Mouse (Mus musculus): Measurements from ENCODE around the gene Fignl2. TPM values are rescaled to one million over a fixed set of nuclear protein-coding genes. Genes with fewer than 3 reads are reported as not detected.

Fignl2 gene
- total and polyA plus RNA-seq, 3 experiments = not detected

DNA sequence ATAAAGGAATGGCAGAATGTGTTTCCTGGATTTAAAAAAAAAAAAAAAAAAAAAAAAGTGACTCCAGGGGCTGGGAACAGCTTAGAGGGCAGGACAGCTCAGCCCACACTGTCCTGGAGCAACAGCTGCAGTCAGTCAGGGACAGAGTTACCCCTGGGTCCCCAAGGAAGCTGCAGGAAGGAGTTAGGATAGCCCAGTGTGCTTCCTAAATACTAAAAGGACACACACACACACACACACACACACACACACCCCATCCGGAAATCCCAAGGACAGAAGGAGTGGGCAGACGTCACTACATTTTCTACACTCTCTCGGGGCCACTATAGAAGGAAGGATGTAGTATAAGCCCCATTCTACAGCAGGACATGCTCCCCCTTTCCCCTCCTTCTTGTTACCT, 10.3 kb downstream of the Fignl2 start:
- Histone ChIP-seq H3K9me3 (replicated peaks; ENCODE audit: insufficient read depth, low read length) (no peaks in the 10 kb centered on the region), H3K79me2 (ENCODE audit: control insufficient read depth, insufficient read depth, low read length, poor library complexity) (no peaks in the 10 kb centered on the region), H3K27ac (ENCODE audit: control insufficient read depth, low read depth, low read length) (no peak overlapping the region), H3K4me1 (ENCODE audit: control insufficient read depth in 1 of 2, insufficient read depth in 2 of 2, low read length in 2 of 2) (no peaks in the 10 kb centered on the region), H3K27me3 (ENCODE audit: control insufficient read depth in 1 of 2, insufficient read depth in 2 of 2, low read length in 2 of 2) (peaks cover 8 to 20% of the 10 kb centered on the region in 2 experiments), H3K36me3 (ENCODE audit: control insufficient read depth in 1 of 2, insufficient read depth in 2 of 2, low read length in 2 of 2) (no peaks in the 10 kb centered on the region), H3K9ac (ENCODE audit: control insufficient read depth, low read depth, low read length, poor library complexity, severe bottlenecking) (no peak overlapping the region), H3K4me3 (ENCODE audit: control insufficient read depth in 1 of 2, insufficient read depth in 1 of 2, low read depth in 2 of 2, low read length in 2 of 2) (no peak overlapping the region)
- TF ChIP-seq USF1 (IDR thresholded peaks at IDR 0.05; ENCODE audit: low read depth, low read length) = no peak
- TF ChIP-seq MEF2A (IDR thresholded peaks at IDR 0.05; ENCODE audit: extremely low read depth, insufficient replicate concordance, low read depth, low read length, poor library complexity, severe bottlenecking) = no peak
- TF ChIP-seq GATA1 (IDR thresholded peaks at IDR 0.05; ENCODE audit: low read depth, low read length) = no peak
- no peak for TF ChIP-seq RAD21 (IDR thresholded peaks at IDR 0.05; ENCODE audit: low read depth, low read length)
- TF ChIP-seq ZKSCAN1 (IDR thresholded peaks at IDR 0.05; ENCODE audit: low read depth, low read length) = no peak
- no peak for TF ChIP-seq BHLHE40 (IDR thresholded peaks at IDR 0.05; ENCODE audit: borderline replicate concordance, low read depth, low read length)
- no peak for TF ChIP-seq POLR2AphosphoS5 (IDR thresholded peaks at IDR 0.05; ENCODE audit: borderline replicate concordance, low read depth, low read length)
- no peak for TF ChIP-seq SIN3A (IDR thresholded peaks at IDR 0.05; ENCODE audit: low read length)
- TF ChIP-seq JUND (IDR thresholded peaks at IDR 0.05; ENCODE audit: low read depth, low read length) = no peak
- no peak for TF ChIP-seq NELFE (IDR thresholded peaks at IDR 0.05; ENCODE audit: low read depth, low read length)
- TF ChIP-seq MAFK (IDR thresholded peaks at IDR 0.05; ENCODE audit: borderline replicate concordance, low read depth, low read length) = no peak
- no peak for TF ChIP-seq RCOR1 (IDR thresholded peaks at IDR 0.05; ENCODE audit: low read depth, low read length)
- no peak for TF ChIP-seq MYC (IDR thresholded peaks at IDR 0.05; ENCODE audit: low read depth, low read length)
- no peak for TF ChIP-seq SMC3 (IDR thresholded peaks at IDR 0.05; ENCODE audit: low read depth, low read length)
- no peak for TF ChIP-seq CHD1 (IDR thresholded peaks at IDR 0.05; ENCODE audit: low read depth, low read length)
- TF ChIP-seq KAT2A (conservative IDR thresholded peaks at IDR 0.05; ENCODE audit: low read depth, low read length) = no peak
- TF ChIP-seq MXI1 (IDR thresholded peaks at IDR 0.05; ENCODE audit: low read depth, low read length) = no peak
- no peak for TF ChIP-seq MYB (IDR thresholded peaks at IDR 0.05; ENCODE audit: low read depth, low read length)
- DNase-seq (ENCODE audit: low read depth, low spot score) = no peak

DNA sequence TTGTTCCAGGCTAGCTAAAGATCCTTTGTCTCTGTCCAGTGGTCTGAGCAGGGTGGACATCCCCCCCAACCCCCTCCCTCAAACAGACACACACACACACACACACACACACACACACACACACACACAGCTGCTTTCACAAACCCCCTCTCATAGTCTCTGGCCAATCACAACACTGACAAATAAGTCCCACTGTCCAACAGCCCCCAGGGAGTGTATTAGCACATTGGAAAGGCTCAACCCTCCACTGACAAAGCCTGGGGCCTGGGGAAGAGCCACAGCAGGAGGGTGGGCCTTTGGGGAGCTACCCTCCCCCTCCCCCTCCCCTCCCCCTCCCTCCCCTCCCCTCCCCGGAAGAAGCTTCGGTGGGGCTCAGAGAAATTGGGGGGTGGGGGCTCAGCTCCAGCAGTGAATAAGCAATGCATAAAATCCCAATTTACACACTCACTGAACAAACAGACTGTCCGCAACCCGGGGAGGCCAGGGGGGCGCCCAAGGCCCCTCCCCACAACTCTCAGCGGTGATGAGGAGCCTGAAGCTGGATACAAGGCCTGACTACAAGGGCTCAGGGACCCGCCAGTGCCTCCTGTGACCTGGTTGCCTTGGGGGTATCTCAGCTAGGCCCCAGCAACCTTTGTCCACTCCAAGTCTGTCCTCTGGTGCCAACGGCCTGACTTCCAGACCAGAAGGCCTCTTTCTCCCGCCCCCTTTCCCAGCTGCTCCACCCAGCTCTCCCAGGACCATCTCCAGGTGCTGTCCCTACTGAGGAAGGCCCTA, 11.3 kb downstream of the Fignl2 start:
- no peak overlapping the region for H3K9ac ChIP-seq (ENCODE audit: control insufficient read depth, low read depth, low read length, poor library complexity, severe bottlenecking)
- TF ChIP-seq RAD21 (IDR thresholded peaks at IDR 0.05; ENCODE audit: low read depth, low read length) (no peak), POLR2A (IDR thresholded peaks at IDR 0.05; ENCODE audit: control insufficient read depth in 1 of 2, insufficient read depth in 1 of 2, low read depth in 1 of 2, low read length in 2 of 2, poor library complexity in 1 of 2) (no peak), EP300 (IDR thresholded peaks at IDR 0.05; ENCODE audit: low read depth in 1 of 2, low read length in 2 of 2) (no peak), MAFK (IDR thresholded peaks at IDR 0.05; ENCODE audit: borderline replicate concordance, low read depth, low read length) (no peak), MEF2A (IDR thresholded peaks at IDR 0.05; ENCODE audit: extremely low read depth, insufficient replicate concordance, low read depth, low read length, poor library complexity, severe bottlenecking) (no peak), POLR2AphosphoS5 (IDR thresholded peaks at IDR 0.05; ENCODE audit: borderline replicate concordance, low read depth, low read length) (no peak), ZNF384 (IDR thresholded peaks at IDR 0.05; ENCODE audit: low read depth, low read length) (no peak), MXI1 (IDR thresholded peaks at IDR 0.05; ENCODE audit: low read depth, low read length) (no peak), NELFE (IDR thresholded peaks at IDR 0.05; ENCODE audit: low read depth, low read length) (no peak), ZC3H11A (IDR thresholded peaks at IDR 0.05; ENCODE audit: low read depth, low read length) (no peak), CTCF (IDR thresholded peaks at IDR 0.05 in 2 of 3, conservative IDR thresholded peaks at IDR 0.05 in 1 of 3; ENCODE audit: control insufficient read depth in 1 of 3, insufficient read depth in 1 of 3, low read depth in 2 of 3, low read length in 3 of 3, poor library complexity in 1 of 3, severe bottlenecking in 1 of 3) (no peak), GABPA (IDR thresholded peaks at IDR 0.05; ENCODE audit: low read depth, low read length) (no peak), RCOR1 (IDR thresholded peaks at IDR 0.05; ENCODE audit: low read depth, low read length) (no peak), KAT2A (conservative IDR thresholded peaks at IDR 0.05; ENCODE audit: low read depth, low read length) (no peak)
- no peaks in the 10 kb centered on the region for H3K36me3 ChIP-seq (ENCODE audit: control insufficient read depth in 1 of 2, insufficient read depth in 2 of 2, low read length in 2 of 2)
- H3K9me3 ChIP-seq (replicated peaks; ENCODE audit: insufficient read depth, low read length) = no peaks in the 10 kb centered on the region
- DNase-seq (ENCODE audit: low read depth, low spot score) = no peak
- no peak overlapping the region for H3K27ac ChIP-seq (ENCODE audit: control insufficient read depth, low read depth, low read length)
- H3K27me3 ChIP-seq (ENCODE audit: control insufficient read depth in 1 of 2, insufficient read depth in 2 of 2, low read length in 2 of 2) = peaks cover 7 to 19% of the 10 kb centered on the region in 2 experiments
- no peaks in the 10 kb centered on the region for H3K79me2 ChIP-seq (ENCODE audit: control insufficient read depth, insufficient read depth, low read length, poor library complexity)
- H3K4me3 ChIP-seq (ENCODE audit: control insufficient read depth in 1 of 2, insufficient read depth in 1 of 2, low read depth in 2 of 2, low read length in 2 of 2) = no peak overlapping the region
- H3K4me1 ChIP-seq (ENCODE audit: control insufficient read depth in 1 of 2, insufficient read depth in 2 of 2, low read length in 2 of 2) = no peaks in the 10 kb centered on the region

Data from MEL (cell line).